Mouse (Mus musculus) spleen, adult 2 months (tissue): ENCODE measurements around the gene Mob3a. TPM values are rescaled to one million over a fixed set of nuclear protein-coding genes. Genes with fewer than 3 reads are reported as not detected.

Experiments
- DNase-seq, 2 experiments: peaks; one replicate each; pipeline versions ENCODE4 v3.0.0 to v3.0.0-alpha.2; 2012 to 2021; ENCODE audit warnings: low spot score in 2 of 2, low read depth in 1 of 2
- H3K27ac ChIP-seq: fragments of 200-500 bp; 2 replicates; pipeline ENCODE4 v1.5.1; 2012; ENCODE audit warnings: low read length, inconsistent platforms; ENCODE audit not compliant: insufficient read depth
- H3K27me3 ChIP-seq: fragments of 200-500 bp; 2 replicates; pipeline ENCODE4 v1.6.1; 2012; ENCODE audit warnings: mild to moderate bottlenecking, moderate library complexity, low read length, inconsistent platforms; ENCODE audit not compliant: control insufficient read depth, insufficient read depth
- H3K36me3 ChIP-seq: fragments of 200-500 bp; 2 replicates; pipeline ENCODE4 v1.6.1; 2012; ENCODE audit warnings: mild to moderate bottlenecking, low read length, inconsistent platforms; ENCODE audit not compliant: control insufficient read depth, insufficient read depth
- H3K4me1 ChIP-seq: fragments of 200-500 bp; 2 replicates; pipeline ENCODE4 v1.6.1; 2011; ENCODE audit warnings: inconsistent platforms; ENCODE audit not compliant: control insufficient read depth, insufficient read depth, insufficient read length
- H3K4me3 ChIP-seq: fragments of 200-500 bp; 2 replicates; pipeline ENCODE4 v1.5.1; 2011; ENCODE audit warnings: mild to moderate bottlenecking, inconsistent platforms; ENCODE audit not compliant: insufficient read depth, insufficient read length; ENCODE audit errors: extremely low read depth
- CTCF ChIP-seq: fragments of 200-500 bp; IDR thresholded peaks from 2 replicates; pipeline ENCODE4 v1.5.1; 2011; ENCODE audit warnings: mild to moderate bottlenecking, inconsistent platforms; ENCODE audit not compliant: insufficient read depth, insufficient read length, insufficient replicate concordance; ENCODE audit errors: extremely low read depth
- POLR2A ChIP-seq: fragments of 200-500 bp; IDR thresholded peaks from 2 replicates; pipeline ENCODE4 v1.6.1; 2011; ENCODE audit warnings: low read depth, low read length, inconsistent platforms
- WGBS: fragments of 180-500 bp; shearing (Covaris S2); methylation state at CpG from one replicate; pipeline ENCODE4 v1.1.7; 2018; 5-methylcytosine and 5-hydroxymethylcytosine counted together
- polyA plus RNA-seq: library from polyadenylated mRNA; depleted of rRNA; stranded (reverse); fragments of >200 nt; gene quantifications from 2 replicates; pipeline ENCODE4 v1.2.3, GENCODE M21; 2012

Gene Mob3a
- polyA plus RNA-seq, 1 experiment, result 130 TPM

DNA sequence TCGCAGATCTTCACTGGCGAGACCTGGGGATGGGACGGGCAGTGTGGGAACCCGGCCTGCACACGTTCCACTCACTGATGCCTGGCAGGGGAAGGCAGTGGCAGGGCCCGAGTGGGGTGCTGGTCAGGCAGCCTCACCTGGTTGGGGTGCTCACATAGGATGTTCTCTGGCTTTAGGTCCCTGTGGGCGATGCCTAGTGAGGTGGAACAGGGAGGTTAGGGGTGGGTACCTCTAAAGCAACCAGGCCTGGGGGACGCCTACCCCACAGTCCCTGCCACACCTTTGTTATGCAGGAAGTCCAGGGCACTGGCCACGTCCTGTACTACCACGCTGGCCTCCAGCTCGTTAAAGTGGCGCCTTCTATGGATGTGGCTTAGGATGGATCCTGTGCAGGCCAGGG, 32.8 kb downstream of the Mob3a start:
- peak overlapping the region; percentile 6; the same call in 1 of the 2 replicates for H3K27ac ChIP-seq
- H3K27me3 ChIP-seq, result no peaks in the 10 kb centered on the region
- 83% methylated on average over 12 of the region's 12 CpGs for WGBS
- peaks cover 63% of the 10 kb centered on the region for H3K4me1 ChIP-seq
- peak in 1 of 2 experiments; percentile 50 for DNase-seq
- H3K4me3 ChIP-seq, result no peak overlapping the region
- peaks cover 75% of the 10 kb centered on the region for H3K36me3 ChIP-seq
- TF ChIP-seq CTCF (no peak), POLR2A (no peak)

GRCm38 (mm10) chr10:80668614-80669013, 33.2 kb downstream of the Mob3a start:
- peak in 1 of 2 experiments; percentile 56 for DNase-seq
- H3K27ac ChIP-seq, result peak overlapping the region; percentile 6; the same call in 1 of the 2 replicates
- peaks cover 73% of the 10 kb centered on the region for H3K36me3 ChIP-seq
- H3K27me3 ChIP-seq, result no peaks in the 10 kb centered on the region
- H3K4me1 ChIP-seq, result peaks cover 60% of the 10 kb centered on the region
- H3K4me3 ChIP-seq, result no peak overlapping the region
- WGBS, result 82% methylated on average over 11 of the region's 11 CpGs
- no peak for TF ChIP-seq POLR2A
- TF ChIP-seq CTCF, result no peak

DNA sequence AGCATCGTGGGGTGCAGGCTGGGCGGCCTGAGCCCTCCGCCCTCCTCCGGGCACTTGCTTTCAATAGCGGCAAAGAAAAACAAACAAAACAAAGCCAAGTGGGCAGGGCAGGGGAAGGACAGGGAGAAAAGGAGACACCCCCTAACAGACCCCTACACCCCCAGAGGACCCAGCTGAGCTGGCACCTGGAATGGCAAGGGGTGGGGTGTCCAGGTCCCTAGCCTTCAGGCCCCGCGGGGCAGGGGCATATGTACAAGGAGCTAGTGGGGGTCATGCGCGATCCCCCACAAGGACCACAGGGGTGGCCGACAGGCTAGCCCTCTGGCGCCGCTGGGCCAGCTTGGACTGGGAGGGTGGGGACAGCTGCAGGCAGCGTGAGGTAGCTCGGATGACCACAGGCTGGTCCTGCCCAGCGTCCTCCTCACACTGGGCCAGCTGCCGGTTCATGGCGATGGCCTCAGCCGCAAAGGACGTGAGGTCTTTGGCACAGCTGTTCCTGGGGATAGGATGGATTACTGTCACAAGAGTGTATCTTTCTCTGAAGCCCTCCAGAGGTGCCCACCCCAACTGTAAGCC, 34.9 kb downstream of the Mob3a start:
- no peak overlapping the region for H3K4me3 ChIP-seq
- WGBS, result 88% methylated on average over 19 of the region's 19 CpGs
- no peak overlapping the region; the same call in 1 of the 2 replicates for H3K27ac ChIP-seq
- no peak for TF ChIP-seq CTCF
- peaks cover 54% of the 10 kb centered on the region for H3K4me1 ChIP-seq
- no peak for DNase-seq
- H3K27me3 ChIP-seq, result no peaks in the 10 kb centered on the region
- H3K36me3 ChIP-seq, result peaks cover 59% of the 10 kb centered on the region

DNA sequence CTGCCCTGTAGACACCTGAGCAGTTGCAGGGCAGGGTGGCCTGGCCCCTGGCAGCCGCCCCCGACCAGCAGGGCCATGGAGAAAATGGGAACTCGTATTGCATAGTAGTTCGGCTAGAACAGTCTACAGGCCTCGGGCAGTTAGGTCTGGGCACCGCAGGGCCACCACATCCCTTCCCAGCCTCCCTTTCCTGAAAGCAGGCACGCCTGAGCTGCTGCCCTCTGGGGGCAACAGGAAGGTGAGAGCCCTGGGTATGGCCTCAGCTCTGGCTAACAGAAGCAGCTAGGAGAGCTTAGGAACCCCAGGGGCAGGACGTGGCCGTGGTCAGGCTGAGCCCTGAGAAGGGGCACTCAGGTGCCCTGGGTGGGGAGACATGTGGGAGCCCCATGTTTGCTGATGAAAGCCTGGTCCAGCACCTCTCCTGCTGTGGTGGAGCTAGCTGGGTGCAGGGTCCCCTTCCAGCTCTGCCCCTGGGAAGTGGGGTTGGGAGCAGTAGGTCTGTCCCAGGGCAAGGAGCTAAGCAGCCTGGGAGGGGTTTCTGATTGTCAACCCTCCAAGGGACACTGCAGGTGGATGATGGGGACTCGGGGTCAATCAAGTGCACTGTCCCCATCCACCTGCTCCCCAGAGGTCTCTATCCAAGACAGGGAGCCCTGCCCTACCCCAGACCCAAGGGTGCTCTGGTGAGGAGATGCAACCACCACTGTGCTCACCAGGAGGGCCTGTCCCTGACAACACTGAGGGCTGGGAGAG, 35.6 kb downstream of the Mob3a start:
- H3K4me1 ChIP-seq, result peaks cover 51% of the 10 kb centered on the region
- WGBS, result 45% methylated on average over 10 of the region's 10 CpGs
- H3K27ac ChIP-seq, result peak overlapping the region; percentile 17
- no peak for DNase-seq
- peaks cover 51% of the 10 kb centered on the region for H3K36me3 ChIP-seq
- no peaks in the 10 kb centered on the region for H3K27me3 ChIP-seq
- TF ChIP-seq CTCF (no peak), POLR2A (no peak)
- no peak overlapping the region for H3K4me3 ChIP-seq

GRCm38 (mm10) chr10:80665459-80665858, 36.3 kb downstream of the Mob3a start:
- Histone ChIP-seq H3K27ac (peak overlapping the region; percentile 45), H3K4me3 (no peak overlapping the region), H3K27me3 (no peaks in the 10 kb centered on the region), H3K36me3 (peaks cover 45% of the 10 kb centered on the region), H3K4me1 (peaks cover 55% of the 10 kb centered on the region)
- TF ChIP-seq CTCF (no peak), POLR2A (no peak)
- DNase-seq, result no peak
- 56% methylated on average over 4 of the region's 4 CpGs for whole genome bisulfite sequencing

- Histone ChIP-seq H3K36me3 (peaks cover 42% of the 10 kb centered on the region), H3K27ac (peak overlapping the region; percentile 78), H3K4me1 (peaks cover 51% of the 10 kb centered on the region), H3K27me3 (no peaks in the 10 kb centered on the region), H3K4me3 (no peak overlapping the region)
- no peak for DNase-seq
- no peak for TF ChIP-seq POLR2A
- no peak for TF ChIP-seq CTCF
- 16% methylated on average over 10 of the region's 10 CpGs for WGBS
Measured at GRCm38 (mm10) chr10:80665016-80665380, 36.8 kb downstream of the Mob3a start.
